Mouse (Mus musculus): ENCODE measurements around the gene Fgf6. TPM values are rescaled to one million over a fixed set of nuclear protein-coding genes. Genes with fewer than 3 reads are reported as not detected.

Fgf6 gene
- under 1 TPM; 0.22 to 0.81 TPM for total RNA-seq (2021)

DNA sequence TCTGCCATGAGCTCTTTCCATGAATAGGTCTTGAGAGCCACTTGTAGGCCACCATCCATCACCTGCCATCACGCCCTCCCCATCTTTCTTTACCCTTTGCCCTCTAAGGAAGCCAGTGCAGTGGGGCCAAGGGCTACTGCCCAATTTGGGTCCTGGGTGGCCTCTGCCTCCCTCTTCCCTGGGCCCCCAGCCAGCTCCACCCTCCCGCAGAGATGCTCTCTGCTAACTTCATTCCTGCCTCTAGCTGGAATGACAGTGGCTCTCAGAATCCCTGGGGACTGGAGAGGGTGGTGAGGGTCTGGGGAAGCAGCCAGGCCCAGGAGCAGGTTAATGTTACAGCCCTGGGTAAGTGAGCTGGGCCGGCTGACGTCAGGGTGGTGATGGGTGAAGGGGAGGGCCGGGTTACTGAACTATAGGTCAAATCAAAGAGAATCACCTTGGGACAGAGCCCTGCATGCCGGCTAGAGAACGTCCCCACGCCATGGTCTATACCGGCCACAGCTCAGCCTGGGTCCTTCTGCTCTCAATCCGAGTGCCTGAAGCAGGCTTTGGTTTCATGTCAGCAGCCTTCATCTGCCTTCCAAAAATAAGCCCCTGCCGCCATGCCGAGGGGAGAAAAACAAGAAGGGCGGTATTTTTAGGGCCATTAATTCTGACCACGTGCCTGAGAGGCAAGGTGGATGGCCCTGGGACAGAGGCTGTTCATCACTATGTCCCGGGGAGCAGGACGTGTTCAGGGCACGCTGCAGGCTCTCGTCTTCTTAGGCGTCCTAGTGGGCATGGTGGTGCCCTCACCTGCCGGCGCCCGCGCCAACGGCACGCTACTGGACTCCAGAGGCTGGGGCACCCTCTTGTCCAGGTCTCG lies at the start of gene Fgf6:
Gene Fgf6, plus strand, starts transcription at position 681 of the 865 bp plus-strand sequence.
- intact Hi-C loops (cut with DNase I), result no loop called here
- no peak for DNase-seq

DNA sequence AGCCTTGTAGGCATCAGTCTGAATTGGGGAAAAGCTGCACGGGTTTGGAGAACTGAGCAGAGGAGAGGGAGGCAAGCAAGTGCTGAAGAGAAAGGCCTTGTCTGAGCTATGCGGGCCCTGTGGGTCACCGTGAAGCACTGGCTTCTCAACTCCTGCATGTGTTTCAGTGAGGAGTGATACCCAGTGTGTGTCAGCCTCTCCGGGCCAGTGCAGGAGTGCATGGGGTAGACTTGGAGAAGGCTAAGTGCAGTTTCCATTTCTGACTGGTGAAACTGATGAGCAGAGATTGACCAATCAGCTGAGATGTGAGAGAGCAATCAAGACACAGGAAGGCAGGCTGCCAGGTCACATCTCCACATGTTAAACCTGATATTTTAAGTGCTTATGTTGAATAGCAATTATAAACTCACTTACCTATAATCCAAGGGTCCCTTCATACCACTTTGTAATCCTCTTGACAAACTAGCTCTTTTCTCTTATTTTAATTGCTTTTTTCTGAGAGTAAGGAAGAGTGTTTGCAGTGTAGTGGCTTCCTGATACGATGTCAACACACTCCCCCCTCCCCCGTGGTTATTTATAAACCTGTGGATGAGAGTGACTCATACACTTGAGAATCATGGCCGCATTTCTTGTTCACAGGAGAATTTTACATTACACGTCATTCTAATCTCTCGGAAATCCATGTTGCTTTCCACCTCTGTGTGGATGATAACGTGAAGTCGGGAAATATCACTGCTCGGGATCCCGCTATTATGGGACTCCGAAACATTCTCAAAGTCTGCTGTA lies 49.0 kb upstream of the Fgf6 start:
- DNase-seq, result peak in 1 of 2 experiments; percentile 16

DNA sequence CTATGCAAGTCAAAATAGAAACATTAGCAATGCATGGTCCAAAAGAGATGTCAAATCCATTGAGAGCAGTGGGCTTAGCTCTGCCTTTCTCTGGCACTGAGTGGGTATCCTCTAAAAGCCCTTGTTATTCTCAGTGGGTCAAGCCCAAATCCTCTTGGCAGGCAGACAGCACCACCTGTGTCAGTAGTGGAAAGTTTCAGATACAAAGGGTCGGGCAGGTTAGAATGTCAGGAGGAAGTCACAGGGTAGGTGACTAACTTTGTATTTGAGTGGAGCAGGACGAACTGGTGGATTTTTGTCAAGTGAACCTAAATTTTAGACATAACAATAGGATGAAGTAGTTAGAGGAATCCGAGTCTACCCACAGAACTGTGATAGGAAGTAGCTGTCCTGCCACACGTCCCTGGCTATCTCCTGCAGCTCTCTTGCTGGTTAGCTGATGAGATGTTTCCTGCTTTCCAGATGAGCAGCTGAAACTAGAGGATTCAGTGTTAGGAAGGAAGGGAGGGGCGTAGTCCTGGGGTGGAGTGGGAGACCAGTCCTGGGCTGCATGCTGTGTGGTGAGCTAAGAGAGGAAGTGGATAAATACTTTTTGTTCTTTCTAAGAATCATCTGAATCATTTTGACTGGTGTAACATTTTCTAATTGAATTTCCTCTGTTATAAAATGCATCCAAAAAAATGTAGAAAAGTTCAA lies 33.7 kb upstream of the Fgf6 start:
- peak; percentile 15 to 52 for DNase-seq
- intact Hi-C loops (cut with DNase I), result no loop called here

More for the DNA sequence above, 49.0 kb upstream of the Fgf6 start:
- intact Hi-C loops (cut with DNase I), result no loop called here

DNA sequence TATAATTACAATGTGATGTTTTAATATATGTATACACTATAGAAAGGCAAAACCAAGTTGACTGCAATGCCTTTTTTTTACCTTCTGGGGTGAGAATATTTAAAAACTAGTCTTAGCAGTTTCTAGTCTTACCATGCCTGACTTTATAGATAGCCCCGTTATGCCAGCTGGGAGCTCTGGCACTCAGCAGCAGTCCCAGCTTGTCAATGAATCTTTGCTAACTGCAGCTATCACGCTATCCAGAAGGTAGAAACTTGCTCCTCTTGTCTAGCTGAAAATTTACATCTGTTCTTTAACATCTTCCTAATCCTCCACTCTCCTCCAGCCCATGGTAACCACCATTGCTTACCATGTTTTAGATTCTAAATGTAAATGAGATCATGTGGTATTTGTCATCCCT lies 21.7 kb upstream of the Fgf6 start:
- intact Hi-C loops (cut with DNase I), result no loop called here
- DNase-seq, result no peak

DNA sequence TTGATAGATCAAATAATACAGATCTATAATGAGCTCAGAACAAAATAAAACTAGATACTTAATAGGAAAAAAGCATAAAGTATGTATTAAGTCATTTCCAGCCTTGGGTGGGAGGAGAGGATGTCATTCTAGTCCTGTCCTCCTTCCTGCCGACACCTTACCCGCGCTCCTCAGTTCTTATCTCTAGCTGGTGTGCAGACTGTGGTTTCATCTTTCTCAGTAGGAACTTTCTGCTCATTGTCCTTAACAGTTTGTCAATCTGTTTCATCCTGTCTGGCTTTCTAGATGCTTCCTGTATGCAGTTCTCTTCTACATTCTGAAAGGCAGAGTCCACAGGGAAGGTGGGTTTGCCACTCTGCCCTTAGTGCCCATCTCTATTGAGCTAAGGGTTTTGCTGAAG lies 19.9 kb upstream of the Fgf6 start:
- intact Hi-C loops (cut with DNase I), result no loop called here
- no peak for DNase-seq

DNA sequence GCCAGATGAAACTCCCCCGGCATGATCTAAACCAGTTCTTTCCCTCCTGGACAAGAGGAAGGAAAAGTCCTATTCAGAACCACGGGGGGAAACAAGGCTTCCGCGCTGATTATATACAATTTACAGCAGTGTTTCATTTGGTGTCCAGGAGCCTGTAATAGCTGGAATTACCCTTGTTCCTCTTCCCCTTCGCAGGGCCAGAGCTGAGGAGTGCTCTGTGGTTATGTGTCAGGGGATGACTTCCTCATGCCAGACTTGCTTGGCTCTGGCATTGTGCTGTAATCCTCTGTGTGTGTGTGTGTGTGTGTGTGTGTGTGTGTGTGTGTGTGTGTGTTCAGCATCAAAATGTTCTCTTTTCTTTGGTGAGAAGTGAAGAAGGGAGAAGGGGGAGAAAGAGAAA lies 19.0 kb upstream of the Fgf6 start:
- intact Hi-C loops (cut with DNase I), result no loop called here
- no peak for DNase-seq

DNA sequence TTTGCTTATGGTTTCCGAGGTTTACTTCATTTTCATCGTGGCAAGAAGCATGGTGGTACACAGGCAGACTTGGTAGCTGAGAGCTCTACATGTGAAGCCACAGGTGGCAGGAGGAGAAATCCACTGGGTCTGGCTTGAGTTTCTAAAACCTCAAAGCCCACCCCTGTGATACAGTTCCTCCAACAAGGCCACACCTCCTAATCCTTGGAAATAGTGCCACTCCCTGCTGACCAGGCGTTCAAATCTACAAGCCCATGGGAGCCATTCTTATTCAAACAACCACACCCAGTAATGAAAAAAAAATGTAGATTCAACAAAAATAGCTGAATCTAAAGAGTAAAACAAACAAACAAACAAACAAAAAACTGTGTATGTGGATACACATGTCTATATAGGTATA lies 9.7 kb upstream of the Fgf6 start:
- DNase-seq, result no peak
- intact Hi-C loops (cut with DNase I), result no loop called here

DNA sequence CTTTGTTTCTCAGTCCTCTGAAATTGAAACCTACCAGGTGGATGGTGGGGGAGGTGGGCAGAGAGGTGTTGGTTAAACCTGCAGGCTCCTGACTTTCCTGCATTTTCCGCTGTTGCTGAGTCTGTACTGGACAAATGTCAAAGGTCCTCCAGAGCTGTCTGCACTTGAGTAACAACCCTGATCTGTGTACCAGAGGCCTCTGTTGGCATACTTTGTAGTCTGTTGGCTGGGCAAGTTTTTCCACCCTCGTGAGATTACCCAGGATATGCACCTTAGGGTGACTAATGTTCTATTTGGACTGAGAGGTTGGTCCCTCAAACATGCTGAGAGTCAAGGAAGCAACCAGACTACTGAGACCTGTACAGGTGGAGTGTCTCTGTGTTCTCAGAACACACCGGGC lies 8.8 kb upstream of the Fgf6 start:
- peak in 1 of 2 experiments; percentile 25 for DNase-seq
- intact Hi-C loops (cut with DNase I), result no loop called here

DNA sequence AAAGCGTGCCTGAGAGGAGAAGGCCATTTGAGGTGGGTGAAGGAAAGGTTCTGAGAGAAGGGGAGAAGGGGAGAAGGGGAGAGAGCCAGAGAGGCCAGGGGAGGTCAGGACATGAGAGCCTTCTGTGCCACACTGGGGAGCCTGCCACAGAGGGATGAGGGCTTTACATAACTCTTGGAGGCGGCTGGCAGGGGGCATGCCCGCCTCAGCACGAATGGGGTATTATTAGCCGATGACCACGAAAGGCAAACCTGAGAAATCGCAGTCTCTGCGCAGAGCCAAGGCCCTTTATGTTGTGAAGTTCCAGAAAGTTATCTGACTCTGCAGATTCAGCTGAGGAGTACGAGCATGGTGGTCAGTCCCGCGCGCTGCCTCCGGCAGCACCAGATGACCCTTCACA lies 5.4 kb upstream of the Fgf6 start:
- DNase-seq, result no peak
- intact Hi-C loops (cut with DNase I), result no loop called here

DNA sequence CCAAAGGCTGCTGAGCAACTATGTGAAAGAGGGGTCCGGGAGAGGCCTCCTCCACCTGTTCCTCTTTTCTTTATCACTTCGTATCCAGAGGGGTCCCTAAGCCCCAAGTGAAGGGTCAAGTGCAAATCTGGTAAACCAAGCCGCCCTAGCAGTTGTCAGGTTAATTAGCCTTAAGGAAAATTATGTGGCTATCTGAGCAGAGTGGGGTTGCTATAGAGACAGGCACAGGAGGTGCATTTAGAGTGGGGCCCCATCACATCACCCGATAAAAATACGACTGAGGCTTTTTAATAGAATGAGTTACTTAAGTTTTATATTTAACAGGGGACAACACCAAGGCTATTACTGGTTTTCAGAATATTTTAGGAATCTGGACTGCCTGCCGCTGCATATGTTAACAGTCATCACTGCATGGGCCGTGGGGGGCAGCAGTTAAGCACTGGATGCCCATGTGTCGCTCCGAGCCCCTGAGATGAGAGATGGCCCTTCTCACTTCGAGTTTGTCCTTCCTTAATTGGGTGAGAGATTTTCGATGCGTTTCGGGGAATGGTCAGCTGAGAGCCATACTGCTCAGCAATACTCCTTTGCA lies 3.3 kb upstream of the Fgf6 start:
- no peak for DNase-seq
- intact Hi-C loops (cut with DNase I), result no loop called here

DNA sequence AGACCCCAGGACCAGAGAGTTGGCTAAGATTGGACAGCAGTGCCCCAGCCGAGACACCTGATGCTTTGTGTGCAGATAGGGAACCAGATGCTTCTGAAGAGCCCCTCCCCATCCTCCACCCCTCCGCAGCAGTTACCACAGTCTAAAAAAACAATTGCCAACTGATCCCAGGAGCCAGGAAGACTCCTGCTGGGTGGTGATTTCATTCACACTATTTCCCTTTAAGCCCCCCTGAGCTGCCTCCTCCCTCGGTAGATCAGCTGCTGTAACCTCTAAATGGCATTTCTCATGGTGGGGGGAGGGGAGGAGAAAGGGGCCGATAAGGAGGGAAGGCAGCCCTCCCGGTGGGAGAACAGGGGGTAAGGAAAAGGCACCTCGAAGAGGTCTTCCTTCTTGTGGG lies 3.9 kb downstream of the Fgf6 start:
- intact Hi-C loops (cut with DNase I), result no loop called here
- no peak for DNase-seq

DNA sequence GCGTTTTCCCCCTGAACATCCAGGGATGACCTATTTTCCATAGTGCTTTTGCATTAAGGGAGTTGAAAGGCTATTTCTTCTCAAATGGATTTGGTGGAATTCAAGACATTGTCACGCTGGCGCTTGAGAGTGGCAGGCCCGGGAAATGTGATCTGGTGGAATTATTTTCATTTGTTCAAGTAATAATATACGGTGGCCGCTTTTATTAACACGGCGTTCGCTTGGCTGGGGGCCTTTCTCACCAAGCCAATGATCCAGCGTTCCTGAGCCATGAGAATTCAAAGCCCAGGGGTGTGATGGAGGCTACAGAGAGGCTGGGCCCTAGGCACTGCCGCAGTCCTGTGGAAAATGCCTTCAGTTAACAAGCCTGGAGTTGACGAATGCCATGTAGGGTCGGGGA lies 5.0 kb downstream of the Fgf6 start:
- DNase-seq, result no peak
- intact Hi-C loops (cut with DNase I), result no loop called here

DNA sequence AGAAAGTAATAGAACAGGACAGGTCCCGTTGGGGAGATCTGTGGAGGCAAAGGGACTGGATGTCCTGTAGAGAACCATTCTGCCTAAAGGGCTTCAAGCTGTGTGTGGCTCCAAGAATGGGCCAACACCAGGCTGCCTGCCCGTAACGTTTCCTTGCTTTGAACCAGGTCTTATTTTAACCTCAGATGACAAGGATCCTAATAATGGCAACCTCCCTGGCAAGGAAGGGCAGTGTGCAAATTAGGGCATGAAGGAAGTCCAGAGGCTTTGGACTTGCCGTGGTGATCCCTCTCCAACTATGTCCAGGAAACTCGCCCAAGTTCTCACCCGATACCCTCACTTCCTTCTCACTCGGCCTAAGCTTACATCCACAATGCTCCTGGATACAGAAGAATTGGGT lies 9.4 kb downstream of the Fgf6 start:
- intact Hi-C loops (cut with DNase I), result no loop called here
- peak in 1 of 2 experiments; percentile 14 for DNase-seq

DNA sequence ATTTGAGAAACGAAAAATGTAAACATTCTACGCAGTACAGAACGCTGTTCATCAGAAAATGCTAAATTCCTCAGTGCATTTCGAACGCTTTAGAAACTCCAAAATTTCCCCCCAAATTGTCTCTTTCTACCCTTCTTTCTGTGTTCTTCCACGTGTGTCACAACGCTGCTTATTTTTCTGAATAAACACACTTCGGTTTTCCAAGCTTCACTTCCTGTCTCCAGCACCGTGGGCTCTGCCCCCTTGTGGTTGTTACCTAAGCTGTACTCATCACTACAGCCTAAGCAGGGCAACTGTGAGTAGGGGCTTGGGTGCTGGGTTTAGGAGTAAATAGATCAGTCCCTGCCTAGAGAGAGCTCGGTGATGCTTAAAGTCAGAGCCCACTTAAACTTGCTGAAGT lies 19.4 kb downstream of the Fgf6 start:
- no peak for DNase-seq
- intact Hi-C loops (cut with DNase I), result loop anchor here (2.0 kb wide), 1 partner anchor 80 kb away; no protein-coding TSS in a partner anchor

DNA sequence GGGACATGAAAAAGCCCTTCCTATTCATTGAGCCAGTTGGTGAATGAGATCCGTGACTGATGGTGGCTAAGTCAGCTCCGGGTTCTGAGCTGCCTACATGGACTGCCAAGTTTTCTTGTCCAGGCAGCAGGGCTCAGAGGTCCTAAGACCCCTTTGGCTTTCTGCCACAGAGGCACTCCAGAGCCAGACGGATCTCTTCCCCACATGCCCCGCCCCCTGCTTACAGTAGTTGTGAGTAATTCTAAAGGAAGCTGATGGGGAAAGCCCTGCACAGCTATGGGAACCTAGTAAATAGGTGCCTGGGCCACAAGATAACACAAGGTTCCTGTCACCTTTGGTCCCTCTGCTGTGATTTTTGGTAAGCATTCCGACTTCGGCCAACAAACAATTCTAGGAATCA lies 29.5 kb downstream of the Fgf6 start:
- intact Hi-C loops (cut with DNase I), result no loop called here
- DNase-seq, result no peak

DNA sequence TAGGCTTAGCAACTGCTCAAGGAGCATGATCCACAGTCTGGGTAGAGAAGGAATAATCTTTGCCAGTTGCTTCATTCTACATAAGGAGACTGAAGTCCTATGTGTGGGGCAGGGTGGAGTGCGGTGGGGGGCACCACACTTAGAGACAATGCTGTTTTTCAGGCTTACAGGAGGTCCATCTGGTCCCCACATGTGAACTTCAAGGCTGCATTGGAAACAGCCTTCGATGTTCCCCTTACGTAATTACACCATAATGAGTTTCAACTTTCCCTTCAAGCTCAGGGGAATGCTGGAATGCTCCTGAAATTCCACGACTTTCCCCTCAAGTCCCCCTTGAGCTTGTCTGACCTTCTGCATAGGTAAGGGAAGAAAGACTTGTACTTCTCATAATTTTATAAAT lies 35.5 kb downstream of the Fgf6 start:
- intact Hi-C loops (cut with DNase I), result no loop called here
- no peak for DNase-seq

DNA sequence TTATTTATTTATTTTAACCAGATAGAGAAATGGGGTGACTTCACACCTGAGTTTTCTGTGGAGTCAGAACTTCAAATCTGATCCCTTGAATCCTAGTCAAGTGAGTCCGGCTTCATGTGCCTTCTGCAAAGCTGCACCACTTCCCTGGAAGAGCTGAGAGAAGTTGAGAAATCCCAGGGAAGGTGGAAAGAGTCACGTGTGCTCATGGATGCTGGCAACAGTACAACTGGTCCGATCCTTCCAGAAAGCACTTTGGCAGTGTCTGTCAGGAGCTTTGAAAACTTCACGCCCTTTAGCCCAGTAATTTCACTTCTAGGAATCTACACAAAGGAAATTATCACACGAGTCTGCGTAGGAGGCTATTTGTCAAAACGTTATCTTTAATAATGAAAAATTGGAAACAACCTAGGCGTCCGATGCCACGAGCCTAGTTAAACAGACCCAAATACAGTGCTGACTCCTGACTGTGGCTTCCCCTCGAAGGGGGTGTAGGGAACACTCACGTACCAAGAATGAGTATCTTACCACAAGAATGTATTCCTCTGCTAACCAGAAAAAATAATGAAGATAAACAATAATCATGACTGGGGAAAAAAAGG lies 41.7 kb downstream of the Fgf6 start:
- DNase-seq, result no peak
- intact Hi-C loops (cut with DNase I), result no loop called here

DNA sequence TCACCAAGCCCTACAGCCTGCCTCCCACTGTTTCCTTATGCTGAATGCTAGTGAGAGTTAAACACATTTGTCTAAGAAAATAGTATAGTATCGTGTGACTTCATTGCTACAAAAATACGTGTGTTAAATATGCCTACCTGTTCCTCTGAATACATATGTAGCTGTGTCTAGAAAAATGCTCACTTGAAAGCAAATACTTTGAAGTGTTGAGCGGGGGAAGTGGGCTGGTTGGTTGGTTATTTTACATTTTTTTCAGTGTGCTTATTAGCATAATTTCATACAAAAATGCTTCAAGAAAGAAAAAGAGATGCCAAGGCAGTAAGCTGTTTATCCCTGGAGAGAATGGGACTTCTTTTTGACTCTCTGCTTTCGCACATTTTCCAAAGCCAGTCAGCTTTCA lies 44.6 kb downstream of the Fgf6 start:
- intact Hi-C loops (cut with DNase I), result no loop called here
- DNase-seq, result no peak

DNA sequence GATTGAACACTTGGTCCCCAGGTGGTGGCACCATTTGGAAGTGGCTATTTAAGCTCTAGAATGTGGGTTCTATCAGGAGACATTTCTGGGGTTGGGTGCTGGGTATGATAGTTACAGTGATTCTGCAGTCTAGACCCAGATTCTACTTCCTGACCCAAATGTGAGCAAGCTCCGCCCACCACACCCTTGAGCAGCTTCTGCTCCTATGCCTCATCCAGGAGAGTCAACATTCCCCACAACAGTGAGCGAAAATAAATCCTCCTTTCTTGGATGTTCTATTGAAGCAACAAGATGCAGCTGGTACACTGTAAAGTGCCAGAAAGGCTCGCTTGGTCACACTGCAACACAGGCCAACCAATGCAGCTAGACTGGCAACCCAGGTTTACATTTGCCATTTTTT lies 48.5 kb downstream of the Fgf6 start:
- DNase-seq, result no peak
- intact Hi-C loops (cut with DNase I), result no loop called here

DNA sequence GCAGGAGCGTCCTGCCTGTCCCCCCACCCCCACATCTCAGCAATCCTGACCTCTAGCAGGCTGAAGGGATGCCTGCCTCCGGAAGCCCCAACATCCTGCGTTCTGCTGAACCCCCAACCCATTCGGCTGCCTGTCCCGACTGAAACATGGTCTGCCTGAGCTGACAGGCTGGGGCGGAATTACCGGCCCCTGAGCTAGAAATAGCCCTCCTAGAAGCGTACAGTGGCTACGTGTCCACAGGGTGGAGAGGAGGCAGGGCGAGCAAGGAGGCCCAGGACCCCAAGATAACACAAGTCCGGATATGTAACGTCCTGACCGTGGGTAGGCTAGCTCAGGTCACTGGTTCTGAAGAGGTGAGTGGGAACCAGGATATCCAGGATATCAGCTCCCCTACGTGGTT lies 49.4 kb downstream of the Fgf6 start:
- intact Hi-C loops (cut with DNase I), result no loop called here
- no peak for DNase-seq

DNA sequence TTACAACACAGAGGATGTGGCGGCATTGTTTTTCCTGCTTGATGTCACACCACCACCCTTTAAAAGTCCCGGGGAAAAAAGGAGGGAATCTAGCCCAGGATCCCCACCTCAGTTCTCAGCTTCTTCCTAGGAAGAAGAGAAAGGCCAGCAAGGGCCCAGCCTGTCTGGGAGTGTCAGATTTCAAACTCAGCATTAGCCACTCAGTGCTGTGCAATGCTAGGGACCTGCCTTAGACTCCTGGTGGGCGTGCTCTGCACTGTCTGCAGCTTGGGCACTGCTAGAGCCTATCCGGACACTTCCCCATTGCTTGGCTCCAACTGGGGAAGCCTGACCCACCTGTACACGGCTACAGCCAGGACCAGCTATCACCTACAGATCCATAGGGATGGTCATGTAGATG lies 57.4 kb downstream of the Fgf6 start, which contains the start of gene Fgf23:
Gene Fgf23, plus strand, starts transcription at position 86 of the 400 bp plus-strand sequence.
- intact Hi-C loops (cut with DNase I), result no loop called here
- no peak for DNase-seq
